Mouse (Mus musculus): ENCODE measurements around the gene Slc12a6. TPM values are rescaled to one million over a fixed set of nuclear protein-coding genes. Genes with fewer than 3 reads are reported as not detected.

Gene Slc12a6
- polyA plus RNA-seq, 1 experiment from 2014 or later, result 16.9 TPM

DNA sequence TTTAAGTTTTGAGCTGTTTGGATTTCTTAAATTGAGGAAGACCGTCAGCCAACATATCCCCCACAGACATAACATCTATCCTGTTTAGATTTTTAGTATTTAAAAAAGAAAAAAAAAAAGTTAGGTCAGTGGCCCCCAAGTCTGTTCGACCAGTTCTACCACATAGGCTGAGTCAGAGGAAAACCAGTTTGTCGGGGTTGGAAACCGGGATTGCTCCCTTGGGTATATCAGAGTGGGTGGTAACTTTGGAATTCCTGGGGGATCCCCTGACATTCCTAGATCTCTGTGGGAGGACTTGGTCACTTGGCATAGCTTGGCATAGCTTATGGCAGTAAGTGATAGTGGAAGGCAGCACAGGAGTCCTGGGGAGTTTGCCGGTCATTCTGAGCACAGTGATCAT is 20.3 kb upstream of the Slc12a6 start:
- 89% methylated on average over 5 of the region's 5 CpGs for WGBS
- H3K4me2 ChIP-seq, result no peak overlapping the region
- ATAC-seq (ENCODE audit: low FRiP score, low read depth), result no peak

GRCm38 (mm10) chr2:112246193-112246592 is 19.4 kb upstream of the Slc12a6 start:
- H3K27ac ChIP-seq (replicated peaks), result no peak overlapping the region
- no peak overlapping the region for H3K4me2 ChIP-seq
- peaks cover 2% of the 10 kb centered on the region for H3K4me1 ChIP-seq (replicated peaks)
- no peak overlapping the region for H3K9ac ChIP-seq
- ATAC-seq (ENCODE audit: low FRiP score, low read depth), result no peak
- H3K27me3 ChIP-seq, result no peaks in the 10 kb centered on the region
- no peak overlapping the region for H3K4me3 ChIP-seq
- WGBS, result 89% methylated on average over 6 of the region's 6 CpGs
- peaks cover 40% of the 10 kb centered on the region for H3K36me3 ChIP-seq
- no peaks in the 10 kb centered on the region for H3K9me3 ChIP-seq

More for the DNA sequence above, 20.3 kb upstream of the Slc12a6 start:
- H3K27ac ChIP-seq (replicated peaks), result no peak overlapping the region
- peaks cover 11% of the 10 kb centered on the region for H3K4me1 ChIP-seq (replicated peaks)
- no peak overlapping the region for H3K9ac ChIP-seq
- peaks cover 40% of the 10 kb centered on the region for H3K36me3 ChIP-seq
- no peaks in the 10 kb centered on the region for H3K9me3 ChIP-seq
- H3K27me3 ChIP-seq, result no peaks in the 10 kb centered on the region
- no peak overlapping the region for H3K4me3 ChIP-seq

- Histone ChIP-seq H3K9ac (no peak overlapping the region), H3K27ac (replicated peaks) (no peak overlapping the region), H3K27me3 (no peaks in the 10 kb centered on the region), H3K4me3 (no peak overlapping the region), H3K9me3 (no peaks in the 10 kb centered on the region), H3K36me3 (peaks cover 40% of the 10 kb centered on the region), H3K4me2 (no peak overlapping the region), H3K4me1 (replicated peaks) (no peaks in the 10 kb centered on the region)
- 84% methylated on average over 10 of the region's 10 CpGs for WGBS
- ATAC-seq (ENCODE audit: low FRiP score, low read depth), result no peak
Observed at GRCm38 (mm10) chr2:112247323-112247722, 18.3 kb upstream of the Slc12a6 start.

GRCm38 (mm10) chr2:112249780-112250453 is 15.7 kb upstream of the Slc12a6 start:
- H3K4me3 ChIP-seq, result no peak overlapping the region
- no peaks in the 10 kb centered on the region for H3K9me3 ChIP-seq
- H3K4me1 ChIP-seq (replicated peaks), result no peaks in the 10 kb centered on the region
- no peak overlapping the region for H3K9ac ChIP-seq
- 92% methylated on average over 10 of the region's 10 CpGs for WGBS
- no peaks in the 10 kb centered on the region for H3K27me3 ChIP-seq
- H3K27ac ChIP-seq (replicated peaks), result no peak overlapping the region
- H3K36me3 ChIP-seq, result peaks cover 23% of the 10 kb centered on the region
- H3K4me2 ChIP-seq, result no peak overlapping the region
- ATAC-seq (ENCODE audit: low FRiP score, low read depth), result no peak

DNA sequence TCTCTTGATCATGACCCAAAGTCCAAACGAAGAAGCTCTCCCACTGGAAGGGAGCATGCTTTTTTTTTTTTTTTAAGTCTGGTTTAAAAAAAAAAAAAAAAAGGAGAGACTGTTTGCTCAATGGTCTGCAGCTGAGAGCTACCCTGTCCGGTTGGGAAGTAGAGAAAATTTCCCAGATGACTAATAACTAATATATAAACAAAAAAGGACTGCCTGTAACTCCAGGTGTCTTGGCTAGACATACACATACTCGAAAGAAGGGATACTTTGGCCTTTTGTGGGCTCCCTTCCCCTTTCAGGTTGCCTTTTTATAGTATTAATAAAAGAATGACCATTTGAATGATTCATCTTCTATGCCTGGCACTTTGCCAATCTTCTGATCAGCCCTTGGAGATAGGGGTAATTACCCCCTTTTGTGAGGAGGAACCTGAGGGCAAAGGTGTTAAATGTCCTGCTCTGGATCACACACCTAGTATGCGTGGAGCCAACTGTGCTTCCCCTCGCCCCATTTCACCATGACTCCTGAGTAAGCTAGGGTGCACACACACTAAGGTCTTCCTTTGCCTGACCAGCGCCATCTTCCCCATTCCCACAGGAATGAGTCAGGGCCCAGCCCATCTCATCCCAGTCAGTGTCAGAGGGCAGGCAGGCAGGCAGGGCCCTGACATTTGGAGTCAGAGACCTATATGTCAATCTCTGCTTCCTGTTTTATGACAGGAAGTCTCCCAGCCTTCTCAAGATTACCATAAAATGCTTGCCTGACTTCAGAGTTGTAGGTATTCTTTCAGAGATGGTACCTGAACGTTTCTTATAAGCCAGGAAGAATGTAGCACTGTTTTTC is 10.7 kb upstream of the Slc12a6 start:
- H3K9me3 ChIP-seq, result no peaks in the 10 kb centered on the region
- no peaks in the 10 kb centered on the region for H3K4me1 ChIP-seq (replicated peaks)
- ATAC-seq (ENCODE audit: low FRiP score, low read depth), result no peak
- H3K4me3 ChIP-seq, result no peak overlapping the region
- H3K4me2 ChIP-seq, result no peak overlapping the region
- no peak overlapping the region for H3K27ac ChIP-seq (replicated peaks)
- no peaks in the 10 kb centered on the region for H3K27me3 ChIP-seq
- H3K9ac ChIP-seq, result no peak overlapping the region
- 78% methylated on average over 7 of the region's 7 CpGs for WGBS
- no peaks in the 10 kb centered on the region for H3K36me3 ChIP-seq

GRCm38 (mm10) chr2:112259241-112259962 is 6.2 kb upstream of the Slc12a6 start, which contains the start of gene Nutm1:
Gene Nutm1 (minus strand): TSS chr2:112259291.
- no peak for ATAC-seq (ENCODE audit: low FRiP score, low read depth)
- H3K4me3 ChIP-seq, result no peak within 1 kb of the TSS
- H3K4me1 ChIP-seq (replicated peaks), result peaks cover 16% of the 10 kb centered on the region
- H3K36me3 ChIP-seq, result no peaks in the 10 kb centered on the region
- no peaks in the 10 kb centered on the region for H3K27me3 ChIP-seq
- no peak within 1 kb of the TSS for H3K9ac ChIP-seq
- 77% methylated on average over 10 of the region's 10 CpGs for WGBS
- H3K4me2 ChIP-seq, result no peak within 1 kb of the TSS
- H3K27ac ChIP-seq (replicated peaks), result no peak within 1 kb of the TSS
- no peaks in the 10 kb centered on the region for H3K9me3 ChIP-seq

GRCm38 (mm10) chr2:112261748-112262653 is 3.6 kb upstream of the Slc12a6 start, which contains the start of gene Nop10:
Gene Nop10 (plus strand): TSS chr2:112261926.
- Histone ChIP-seq H3K27ac (replicated peaks) (peak within 1 kb of the TSS; percentile 77), H3K4me3 (peak within 1 kb of the TSS; percentile 56), H3K4me2 (peak within 1 kb of the TSS; percentile 54), H3K4me1 (replicated peaks) (peaks cover 30% of the 10 kb centered on the region), H3K27me3 (no peaks in the 10 kb centered on the region), H3K9me3 (no peaks in the 10 kb centered on the region), H3K36me3 (no peaks in the 10 kb centered on the region), H3K9ac (peak within 1 kb of the TSS; percentile 54)
- peak; percentile 71 for ATAC-seq (ENCODE audit: low FRiP score, low read depth)
- under 1% methylated on average over 36 of the region's 36 CpGs for WGBS

- 32% methylated on average over 4 of the region's 4 CpGs for WGBS
- Histone ChIP-seq H3K9me3 (no peaks in the 10 kb centered on the region), H3K9ac (peak overlapping the region; percentile 54), H3K4me3 (peak overlapping the region; percentile 56), H3K27ac (replicated peaks) (no peak overlapping the region), H3K27me3 (no peaks in the 10 kb centered on the region), H3K4me2 (peak overlapping the region; percentile 54), H3K4me1 (replicated peaks) (peaks cover 39% of the 10 kb centered on the region), H3K36me3 (no peaks in the 10 kb centered on the region)
- ATAC-seq (ENCODE audit: low FRiP score, low read depth), result no peak
Observed at GRCm38 (mm10) chr2:112262779-112263295, 2.8 kb upstream of the Slc12a6 start.

DNA sequence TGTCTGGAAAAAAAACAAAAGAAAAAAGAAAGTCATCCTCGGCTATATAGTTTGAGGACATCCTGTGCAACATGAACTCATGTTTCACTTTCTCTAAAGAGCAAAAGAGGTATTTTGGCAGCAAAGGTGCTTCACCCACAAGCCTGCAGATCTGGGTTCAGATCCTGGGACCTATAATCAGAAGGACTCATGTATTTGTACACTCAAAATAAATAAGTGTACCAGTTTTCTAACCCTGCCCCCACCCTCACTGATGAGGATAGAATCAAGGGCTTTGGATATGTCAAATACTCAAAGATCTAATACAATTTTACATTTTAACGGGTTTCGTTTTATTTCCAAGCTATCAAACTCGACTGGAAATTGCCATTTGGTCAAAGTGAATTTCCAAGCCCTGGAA is 1.3 kb upstream of the Slc12a6 start:
- Histone ChIP-seq H3K4me3 (no peak overlapping the region), H3K27ac (replicated peaks) (no peak overlapping the region), H3K27me3 (no peaks in the 10 kb centered on the region), H3K9ac (no peak overlapping the region), H3K4me2 (no peak overlapping the region), H3K36me3 (no peaks in the 10 kb centered on the region), H3K4me1 (replicated peaks) (peaks cover 51% of the 10 kb centered on the region), H3K9me3 (no peaks in the 10 kb centered on the region)
- 86% methylated on average over 4 of the region's 4 CpGs for WGBS
- ATAC-seq (ENCODE audit: low FRiP score, low read depth), result no peak

GRCm38 (mm10) chr2:112266242-112266592 is 592 bp downstream of the Slc12a6 start, which contains the start of gene Gm21985:
Gene Gm21985 (plus strand): TSS chr2:112266314.
- peak; percentile 35 for ATAC-seq (ENCODE audit: low FRiP score, low read depth)
- WGBS, result 1% methylated on average over 11 of the region's 11 CpGs
- Histone ChIP-seq H3K27ac (replicated peaks) (peak within 1 kb of the TSS; percentile 89), H3K9ac (peak within 1 kb of the TSS; percentile 78), H3K4me1 (replicated peaks) (peaks cover 65% of the 10 kb centered on the region), H3K4me2 (peak within 1 kb of the TSS; percentile 80), H3K9me3 (no peaks in the 10 kb centered on the region), H3K4me3 (peak within 1 kb of the TSS; percentile 86), H3K36me3 (no peaks in the 10 kb centered on the region), H3K27me3 (no peaks in the 10 kb centered on the region)

- 0 out of 2 replicates have a peak overlapping the region, but pooled peaks have one; percentile 89 for H3K27ac ChIP-seq (replicated peaks)
- H3K4me1 ChIP-seq (replicated peaks), result peaks cover 70% of the 10 kb centered on the region
- no peaks in the 10 kb centered on the region for H3K36me3 ChIP-seq
- no peaks in the 10 kb centered on the region for H3K9me3 ChIP-seq
- no peaks in the 10 kb centered on the region for H3K27me3 ChIP-seq
- WGBS, result 34% methylated on average over 10 of the region's 10 CpGs
- H3K4me3 ChIP-seq, result peak overlapping the region; percentile 86
- no peak for ATAC-seq (ENCODE audit: low FRiP score, low read depth)
- H3K9ac ChIP-seq, result peak overlapping the region; percentile 78
- peak overlapping the region; percentile 80 for H3K4me2 ChIP-seq
Observed at GRCm38 (mm10) chr2:112266780-112267179, 1.2 kb downstream of the Slc12a6 start.

Measured in hindbrain, embryonic 15.5 days (tissue).